Mouse (Mus musculus) stomach, postnatal 0 days (tissue): Measurements from ENCODE around the gene Tal1.

ENCODE experiments used
- CTCF ChIP-seq: IDR thresholded peaks from 2 replicates; pipeline ENCODE4 v1.5.1; 2016; ENCODE audit warnings: antibody characterized with exemption, low read depth, mild to moderate bottlenecking, moderate library complexity
- EP300 ChIP-seq: optimal IDR thresholded peaks from 2 replicates; pipeline ENCODE3; 2016; ENCODE audit warnings: antibody characterized with exemption

GRCm38 (mm10) chr4:115113266-115113665, 57.0 kb downstream of the Tal1 start:
- TF ChIP-seq CTCF, result no peak; the same call in 1 of the 2 replicates
- no peak for TF ChIP-seq EP300
